Mouse (Mus musculus) fat pad, adult 2 months (tissue): ENCODE data around the gene Krt10.

ENCODE experiments used
- DNase-seq: peaks from one replicate; pipeline ENCODE4 v3.0.0-alpha.2; 2011; ENCODE audit warnings: low read depth, low spot score; ENCODE audit errors: extremely low read depth

Krt10 gene

GRCm38 (mm10) chr11:99389264-99389663 is at the start of gene Krt10:
Krt10 (minus strand) TSS chr11:99389364.
- DNase-seq, result no peak

GRCm38 (mm10) chr11:99437972-99438371 is 48.8 kb upstream of the Krt10 start, which contains the start of gene Krt20:
Krt20 (minus strand) TSS chr11:99438150.
- DNase-seq, result no peak

GRCm38 (mm10) chr11:99436625-99437024 is 47.5 kb upstream of the Krt10 start:
- DNase-seq, result no peak

- DNase-seq, result no peak
Observed at GRCm38 (mm10) chr11:99430670-99431069, 41.5 kb upstream of the Krt10 start.

- DNase-seq, result no peak
Observed at GRCm38 (mm10) chr11:99422159-99422558, 33.0 kb upstream of the Krt10 start, which contains the start of gene Krt12. Krt12 (minus strand) TSS chr11:99422259.

- no peak for DNase-seq
Observed at GRCm38 (mm10) chr11:99420586-99420985, 31.4 kb upstream of the Krt10 start.

- no peak for DNase-seq
Observed at GRCm38 (mm10) chr11:99417819-99418218, 28.7 kb upstream of the Krt10 start.

- no peak for DNase-seq
Observed at GRCm38 (mm10) chr11:99416902-99417301, 27.7 kb upstream of the Krt10 start.

- DNase-seq, result no peak
Observed at GRCm38 (mm10) chr11:99414463-99415147, 25.4 kb upstream of the Krt10 start.

- DNase-seq, result no peak
Observed at GRCm38 (mm10) chr11:99413247-99413646, 24.1 kb upstream of the Krt10 start.

GRCm38 (mm10) chr11:99406186-99406585 is 17.0 kb upstream of the Krt10 start:
- DNase-seq, result no peak

GRCm38 (mm10) chr11:99399956-99400549 is 10.9 kb upstream of the Krt10 start:
- no peak for DNase-seq

- no peak for DNase-seq
Observed at GRCm38 (mm10) chr11:99398832-99399231, 9.7 kb upstream of the Krt10 start.

GRCm38 (mm10) chr11:99398084-99398483 is 8.9 kb upstream of the Krt10 start:
- DNase-seq, result no peak

- DNase-seq, result no peak
Observed at GRCm38 (mm10) chr11:99396661-99397060, 7.5 kb upstream of the Krt10 start.

- no peak for DNase-seq
Observed at GRCm38 (mm10) chr11:99396034-99396433, 6.9 kb upstream of the Krt10 start.

- no peak for DNase-seq
Observed at GRCm38 (mm10) chr11:99392492-99392891, 3.3 kb upstream of the Krt10 start.

- no peak for DNase-seq
Observed at GRCm38 (mm10) chr11:99391375-99391774, 2.2 kb upstream of the Krt10 start.

- DNase-seq, result no peak
Observed at GRCm38 (mm10) chr11:99390866-99391265, 1.7 kb upstream of the Krt10 start.

GRCm38 (mm10) chr11:99388661-99389060 is 503 bp downstream of the Krt10 start:
- DNase-seq, result no peak

- no peak for DNase-seq
Observed at GRCm38 (mm10) chr11:99385813-99386721, 3.1 kb downstream of the Krt10 start.

- DNase-seq, result no peak
Observed at GRCm38 (mm10) chr11:99379568-99379967, 9.6 kb downstream of the Krt10 start.
